Mouse (Mus musculus) liver, embryonic 16.5 days (tissue): Measurements from ENCODE around the gene Fhl2. TPM values are rescaled to one million over a fixed set of nuclear protein-coding genes. Genes with fewer than 3 reads are reported as not detected.

Experiments used
- ATAC-seq: fragments of 200-750 bp; cut with Nextera tagmentation; 2 replicates; pipeline ENCODE4 v1.8.0; 2017; ENCODE audit warnings: low read depth, mild to moderate bottlenecking, moderate number of reproducible peaks, moderate library complexity
- H3K27ac ChIP-seq: fragments of 300-500 bp; sonication (generic); 2 replicates; pipeline ENCODE4 v1.5.1; 2014; ENCODE audit warnings: mild to moderate bottlenecking, low read length
- H3K27me3 ChIP-seq: fragments of 300-500 bp; sonication (generic); 2 replicates; pipeline ENCODE4 v1.6.1; 2014; ENCODE audit warnings: low read depth, low read length, mixed read lengths; ENCODE audit not compliant: control insufficient read depth, insufficient read depth
- H3K36me3 ChIP-seq: fragments of 300-500 bp; sonication (generic); 2 replicates; pipeline ENCODE4 v1.6.1; 2014; ENCODE audit warnings: mild to moderate bottlenecking; ENCODE audit not compliant: control insufficient read depth, insufficient read depth
- H3K4me1 ChIP-seq: fragments of 300-500 bp; sonication (generic); 2 replicates; pipeline ENCODE4 v1.6.1; 2014; ENCODE audit warnings: low read depth, low read length, mixed read lengths; ENCODE audit not compliant: control insufficient read depth
- H3K4me2 ChIP-seq: fragments of 300-500 bp; sonication (generic); 2 replicates; pipeline ENCODE4 v1.6.1; 2014; ENCODE audit warnings: low read depth, low read length, mixed read lengths
- H3K4me3 ChIP-seq: fragments of 300-500 bp; sonication (generic); 2 replicates; pipeline ENCODE4 v1.5.1; 2014; ENCODE audit warnings: low read depth, mild to moderate bottlenecking, low read length
- H3K9ac ChIP-seq: fragments of 300-500 bp; sonication (generic); 2 replicates; pipeline ENCODE4 v1.6.1; 2014; ENCODE audit warnings: low read depth, low read length
- H3K9me3 ChIP-seq: fragments of 300-500 bp; sonication (generic); replicated peaks from 2 replicates; pipeline ENCODE4 v1.6.1; 2016; ENCODE audit warnings: low read length; ENCODE audit not compliant: control insufficient read depth
- WGBS: fragments of 180-500 bp; shearing (Covaris S2); extraction: QIAGEN DNeasy Blood & Tissue Kit; methylation state at CpG from one replicate; pipeline ENCODE4 v1.1.7; 2014; ENCODE audit not compliant: insufficient replicate concordance; 5-methylcytosine and 5-hydroxymethylcytosine counted together
- polyA plus RNA-seq: library from polyadenylated mRNA; unstranded; fragments of >200 nt; fragmentation: Nextera tagmentation; extraction: Ambion mirVana; gene quantifications from 2 replicates; pipeline ENCODE4 v1.2.1, GENCODE M21; 2015

Gene Fhl2
- polyA plus RNA-seq, 1 experiment from 2014 or later: 3.9 TPM

- WGBS: 57% methylated on average over 5 of the region's 5 CpGs
- Histone ChIP-seq H3K4me2 (no peak overlapping the region), H3K27me3 (no peaks in the 10 kb centered on the region), H3K9me3 (no peaks in the 10 kb centered on the region), H3K4me1 (no peaks in the 10 kb centered on the region), H3K9ac (no peak overlapping the region), H3K27ac (no peak overlapping the region), H3K4me3 (no peak overlapping the region), H3K36me3 (no peaks in the 10 kb centered on the region)
- no peak for ATAC-seq
These were observed 26.3 kb upstream of the Fhl2 start for GRCm38 (mm10) chr1:43223097-43223496.

- ATAC-seq: no peak
- Histone ChIP-seq H3K36me3 (no peaks in the 10 kb centered on the region), H3K27ac (no peak overlapping the region), H3K4me2 (no peak overlapping the region), H3K4me3 (no peak overlapping the region), H3K9me3 (no peaks in the 10 kb centered on the region), H3K27me3 (no peaks in the 10 kb centered on the region), H3K4me1 (no peaks in the 10 kb centered on the region), H3K9ac (no peak overlapping the region)
- 66% methylated on average over 3 of the region's 3 CpGs for WGBS
These were observed 21.4 kb upstream of the Fhl2 start for GRCm38 (mm10) chr1:43218016-43218680.

- no peak for ATAC-seq
- H3K9me3 ChIP-seq: no peaks in the 10 kb centered on the region
These were observed 18.8 kb upstream of the Fhl2 start for GRCm38 (mm10) chr1:43215601-43216000.

GRCm38 (mm10) chr1:43211274-43211673, 14.5 kb upstream of the Fhl2 start:
- no peak overlapping the region for H3K27ac ChIP-seq
- no peak overlapping the region for H3K4me3 ChIP-seq
- ATAC-seq: no peak
- no peaks in the 10 kb centered on the region for H3K27me3 ChIP-seq
- no peaks in the 10 kb centered on the region for H3K36me3 ChIP-seq
- 31% methylated on average over 1 of the region's 1 CpGs for WGBS
- no peak overlapping the region for H3K9ac ChIP-seq
- no peaks in the 10 kb centered on the region for H3K9me3 ChIP-seq
- H3K4me2 ChIP-seq: no peak overlapping the region
- no peaks in the 10 kb centered on the region for H3K4me1 ChIP-seq

More at GRCm38 (mm10) chr1:43215601-43216000, 18.8 kb upstream of the Fhl2 start:
- Histone ChIP-seq H3K4me1 (no peaks in the 10 kb centered on the region), H3K27me3 (no peaks in the 10 kb centered on the region), H3K4me2 (no peak overlapping the region), H3K4me3 (no peak overlapping the region), H3K36me3 (no peaks in the 10 kb centered on the region), H3K9ac (no peak overlapping the region), H3K27ac (no peak overlapping the region)
- WGBS: 52% methylated on average over 3 of the region's 3 CpGs

- Histone ChIP-seq H3K9me3 (no peaks in the 10 kb centered on the region), H3K4me1 (no peaks in the 10 kb centered on the region), H3K27ac (no peak overlapping the region), H3K27me3 (no peaks in the 10 kb centered on the region), H3K36me3 (no peaks in the 10 kb centered on the region), H3K4me2 (no peak overlapping the region), H3K4me3 (no peak overlapping the region), H3K9ac (no peak overlapping the region)
- no peak for ATAC-seq
- WGBS: 51% methylated on average over 9 of the region's 9 CpGs
These were observed 13.5 kb upstream of the Fhl2 start for GRCm38 (mm10) chr1:43210285-43210684.

GRCm38 (mm10) chr1:43207147-43207546, 10.4 kb upstream of the Fhl2 start:
- Histone ChIP-seq H3K4me1 (no peaks in the 10 kb centered on the region), H3K36me3 (no peaks in the 10 kb centered on the region), H3K4me3 (no peak overlapping the region), H3K27me3 (no peaks in the 10 kb centered on the region), H3K27ac (no peak overlapping the region), H3K4me2 (no peak overlapping the region), H3K9ac (no peak overlapping the region), H3K9me3 (no peaks in the 10 kb centered on the region)
- WGBS: 59% methylated on average over 1 of the region's 1 CpGs
- no peak for ATAC-seq

- no peak for ATAC-seq
- Histone ChIP-seq H3K9me3 (no peaks in the 10 kb centered on the region), H3K27ac (no peak overlapping the region), H3K27me3 (no peaks in the 10 kb centered on the region), H3K4me3 (no peak overlapping the region), H3K36me3 (no peaks in the 10 kb centered on the region), H3K9ac (no peak overlapping the region), H3K4me2 (no peak overlapping the region), H3K4me1 (no peaks in the 10 kb centered on the region)
- WGBS: 21% methylated on average over 5 of the region's 5 CpGs
These were observed 6.5 kb upstream of the Fhl2 start for GRCm38 (mm10) chr1:43203282-43203681.

GRCm38 (mm10) chr1:43202226-43202625, 5.4 kb upstream of the Fhl2 start:
- H3K4me2 ChIP-seq: no peak overlapping the region
- ATAC-seq: no peak
- H3K9ac ChIP-seq: no peak overlapping the region
- H3K36me3 ChIP-seq: no peaks in the 10 kb centered on the region
- H3K4me3 ChIP-seq: no peak overlapping the region
- no peaks in the 10 kb centered on the region for H3K4me1 ChIP-seq
- no peaks in the 10 kb centered on the region for H3K27me3 ChIP-seq
- no peak overlapping the region for H3K27ac ChIP-seq
- no peaks in the 10 kb centered on the region for H3K9me3 ChIP-seq

- Histone ChIP-seq H3K4me1 (no peaks in the 10 kb centered on the region), H3K27ac (no peak overlapping the region), H3K9me3 (no peaks in the 10 kb centered on the region), H3K4me2 (no peak overlapping the region), H3K36me3 (no peaks in the 10 kb centered on the region), H3K27me3 (no peaks in the 10 kb centered on the region), H3K9ac (no peak overlapping the region), H3K4me3 (no peak overlapping the region)
- 56% methylated on average over 2 of the region's 2 CpGs for whole genome bisulfite sequencing
- ATAC-seq: no peak
These were observed 5.0 kb upstream of the Fhl2 start for GRCm38 (mm10) chr1:43201796-43202195.
